Mouse (Mus musculus): ENCODE results near the gene Plin4. TPM values are rescaled to one million over a fixed set of nuclear protein-coding genes. Genes with fewer than 3 reads are reported as not detected.
"Not testable (repeated sequence)": the region's sequence is repeated elsewhere in the genome, so short reads cannot be mapped to it uniquely, and the experiment has no call there.

Plin4 gene
- total RNA-seq, 2 experiments from 2014 or later = 1.4 to 1.6 TPM

DNA sequence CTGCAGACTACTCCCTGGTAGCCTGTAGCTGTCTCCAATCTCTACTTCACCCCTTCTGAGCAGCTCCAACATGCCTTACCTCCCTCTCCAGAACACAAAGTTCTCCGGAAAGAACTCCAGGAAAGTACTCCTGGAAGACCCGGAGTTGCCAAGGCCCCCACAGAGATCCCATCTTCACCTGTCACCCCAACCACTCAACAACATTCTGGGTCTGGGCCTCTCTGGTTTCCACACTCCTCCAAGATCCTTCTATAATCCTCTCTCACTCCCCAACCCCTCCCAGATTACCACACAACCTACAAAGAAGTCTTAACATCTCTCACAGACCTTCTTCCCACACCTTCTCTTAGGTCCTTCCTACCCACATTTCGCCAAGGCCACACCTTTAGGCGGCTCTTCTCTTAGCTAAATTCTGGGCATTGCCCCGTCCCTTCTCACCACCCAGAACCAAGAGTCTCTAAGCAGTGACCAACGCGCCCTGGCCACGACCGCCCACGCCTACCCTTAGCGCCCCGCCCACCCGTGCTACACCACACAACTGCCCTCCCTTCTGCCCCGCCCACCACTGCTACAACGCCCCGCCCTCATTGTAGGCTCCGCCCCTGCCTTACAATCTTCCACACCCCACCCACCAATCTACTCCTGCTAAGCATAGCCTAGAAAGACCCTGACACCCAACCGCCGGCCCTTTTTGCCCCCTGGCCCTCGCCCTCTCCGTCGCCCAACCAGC lies 35.3 kb downstream of the Plin4 start:
- intact Hi-C loops (cut with DNase I) = loop anchor here (2.0 kb wide), 1 partner anchor 37 kb away; the partner anchor contains the start of gene Sh3gl1
- DNase-seq (ENCODE audit: low spot score in 2 of 2) = peak; percentile 59 to 60

DNA sequence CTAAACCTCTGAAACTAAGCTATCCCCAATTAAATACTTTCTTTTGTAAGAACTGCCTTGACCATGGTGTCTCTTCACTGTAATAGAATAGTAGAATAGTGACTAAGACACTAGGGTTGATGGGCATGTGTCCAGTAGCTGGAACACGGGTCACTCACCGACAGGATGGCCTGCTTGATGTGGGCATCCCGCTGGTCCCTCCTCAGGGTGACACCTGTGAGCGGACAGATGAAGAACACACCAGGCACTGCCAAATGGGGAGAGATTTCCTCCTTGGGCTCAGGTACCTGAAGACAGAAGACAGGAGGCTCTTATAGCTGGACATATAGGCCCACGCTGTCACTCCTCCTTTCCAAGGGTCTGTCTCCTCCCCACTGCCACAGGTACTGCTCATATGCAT lies 37.4 kb downstream of the Plin4 start:
- no peak for DNase-seq (ENCODE audit: low spot score in 2 of 2)
- intact Hi-C loops (cut with DNase I) = no loop called here

DNA sequence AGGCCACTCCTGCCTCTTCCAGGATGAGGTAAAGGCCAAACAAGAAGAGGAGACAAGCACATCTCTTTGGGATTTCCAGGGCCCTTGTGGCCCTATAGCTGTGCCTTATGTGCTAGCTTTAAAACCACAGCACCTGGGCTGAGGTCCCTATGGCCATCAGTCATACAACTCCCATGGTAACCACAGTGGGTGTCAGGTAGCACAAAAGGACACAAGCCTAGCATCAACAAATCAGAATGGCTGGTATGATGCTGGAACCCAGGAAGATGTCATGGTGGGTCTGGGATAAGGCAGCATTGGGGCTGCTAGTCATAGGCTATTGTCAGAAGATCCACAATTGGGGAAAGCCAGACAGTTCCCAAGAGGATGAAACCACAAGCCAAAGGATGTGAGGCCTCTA lies 38.5 kb downstream of the Plin4 start:
- intact Hi-C loops (cut with DNase I) = no loop called here
- DNase-seq (ENCODE audit: low spot score in 2 of 2) = no peak

- no peak for DNase-seq (ENCODE audit: low spot score in 2 of 2)
- intact Hi-C loops (cut with DNase I) = no loop called here
Observed at GRCm38 (mm10) chr17:56069066-56069465, 40.5 kb downstream of the Plin4 start.

- intact Hi-C loops (cut with DNase I) = no loop called here
- DNase-seq (ENCODE audit: low spot score in 2 of 2) = no peak
Observed at GRCm38 (mm10) chr17:56066451-56066850, 43.2 kb downstream of the Plin4 start.

GRCm38 (mm10) chr17:56065715-56066114 lies 43.9 kb downstream of the Plin4 start:
- intact Hi-C loops (cut with DNase I); DNase-seq (ENCODE audit: low spot score in 2 of 2): not testable (repeated sequence)

- DNase-seq (ENCODE audit: low spot score in 2 of 2) = no peak
- intact Hi-C loops (cut with DNase I) = no loop called here
Observed at GRCm38 (mm10) chr17:56062081-56062480, 47.5 kb downstream of the Plin4 start.

DNA sequence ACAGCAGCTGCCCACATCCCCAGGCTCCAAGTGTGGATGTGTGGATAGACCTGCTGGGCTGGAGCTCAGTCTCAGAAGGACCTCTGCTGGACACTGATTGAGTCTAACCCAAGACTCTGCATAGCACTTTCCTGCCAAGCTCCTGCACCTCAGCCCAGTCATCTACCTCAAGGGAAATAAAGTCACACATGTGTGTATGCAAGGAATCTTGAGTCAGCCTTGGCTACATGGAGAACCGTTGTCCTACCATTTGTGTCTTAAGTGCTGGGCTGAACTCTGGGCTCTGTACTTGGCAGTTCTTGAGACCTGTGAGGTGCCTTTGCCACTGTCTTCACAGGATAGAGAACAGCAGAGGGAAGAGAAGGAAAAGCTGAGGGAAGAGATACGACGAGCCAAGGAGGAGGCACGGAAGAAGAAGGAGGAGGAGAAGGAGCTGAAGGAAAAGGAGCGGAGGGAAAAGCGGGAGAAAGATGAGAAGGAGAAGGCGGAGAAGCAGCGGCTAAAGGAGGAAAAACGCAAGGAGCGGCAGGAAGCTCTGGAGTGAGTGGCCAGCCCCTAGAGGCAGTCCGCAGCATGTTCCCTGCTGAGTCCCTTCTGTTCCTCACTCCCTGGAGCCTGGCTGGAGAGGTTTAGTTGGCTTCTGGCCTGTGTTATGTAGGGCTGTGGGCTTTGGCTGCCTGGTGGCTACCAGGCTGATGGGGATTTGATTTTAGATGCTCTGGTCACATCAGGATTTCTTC lies 52.1 kb downstream of the Plin4 start:
- intact Hi-C loops (cut with DNase I) = no loop called here
- DNase-seq (ENCODE audit: low spot score in 2 of 2) = no peak

- DNase-seq (ENCODE audit: low spot score in 2 of 2) = no peak
- intact Hi-C loops (cut with DNase I) = no loop called here
Observed at GRCm38 (mm10) chr17:56055945-56056678, 53.5 kb downstream of the Plin4 start.

GRCm38 (mm10) chr17:56054938-56055337 lies 54.7 kb downstream of the Plin4 start:
- no peak for DNase-seq (ENCODE audit: low spot score in 2 of 2)

DNA sequence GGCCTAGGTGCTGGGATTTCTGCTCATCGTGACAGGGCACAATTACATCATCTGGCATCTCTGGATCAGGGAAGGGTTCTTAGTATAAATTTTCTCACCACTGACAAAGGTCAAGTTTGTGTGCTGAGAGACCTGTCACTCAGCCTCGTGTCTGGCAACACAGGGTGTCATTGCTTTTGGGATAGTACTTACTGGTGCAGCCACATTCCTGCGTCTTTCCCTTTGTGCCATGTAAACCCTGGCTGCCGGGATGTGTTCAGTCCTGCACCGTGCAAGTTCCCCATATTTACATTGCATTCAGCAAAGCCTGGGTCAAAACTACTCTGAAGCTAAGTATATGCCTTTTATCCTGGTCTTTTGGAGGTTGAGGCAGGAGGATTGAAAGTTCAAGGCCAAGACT lies 58.2 kb downstream of the Plin4 start:
- DNase-seq (ENCODE audit: low spot score in 2 of 2) = no peak
- intact Hi-C loops (cut with DNase I) = no loop called here

More at GRCm38 (mm10) chr17:56054938-56055337, 54.7 kb downstream of the Plin4 start:
- intact Hi-C loops (cut with DNase I) = no loop called here

Other genes with a start within 250 kb of the Plin4 start
- gene Zfp119a, start 230.9 kb downstream of the Plin4 start, total RNA-seq (2021) = 1 to 10 TPM; 7.1 TPM
- 1 to 10 TPM; 7.6 to 7.7 TPM for gene Zfp959, start 217.7 kb downstream of the Plin4 start, total RNA-seq (2021)
- gene Zfp119b, start 160.3 kb downstream of the Plin4 start, total RNA-seq (2021) = 1 to 10 TPM; 3.5 to 4.0 TPM
- 1 to 10 TPM; 2.1 to 2.5 TPM for gene Ebi3, start 157.2 kb downstream of the Plin4 start, total RNA-seq (2021)
- gene Yju2, start 150.7 kb downstream of the Plin4 start, total RNA-seq (2021) = 10 to 100 TPM; 15.0 to 15.3 TPM
- gene Shd, start 139.3 kb downstream of the Plin4 start, total RNA-seq (2021) = 10 to 100 TPM; 30.9 to 34.4 TPM
- gene Fsd1, start 123.3 kb downstream of the Plin4 start, total RNA-seq (2021) = 10 to 100 TPM; 70.5 to 78.8 TPM
- gene Stap2, start 104.2 kb downstream of the Plin4 start, total RNA-seq (2021) = 1 to 10 TPM; 1.9 to 3.0 TPM
- 100 to 1,000 TPM in 1 of 2 experiments, 10 to 100 TPM in 1; 97.4 to 104 TPM for gene Mpnd, start 104.1 kb downstream of the Plin4 start, total RNA-seq (2021)
- 10 to 100 TPM; 44.5 to 47.8 TPM for gene Sh3gl1, start 73.2 kb downstream of the Plin4 start, total RNA-seq (2021)
- gene Chaf1a, start 69.4 kb downstream of the Plin4 start, total RNA-seq (2021) = 1 to 10 TPM; 1.7 to 1.9 TPM
- 10 to 100 TPM; 77.0 to 77.7 TPM for gene Ubxn6, start 34.8 kb downstream of the Plin4 start, total RNA-seq (2021)
- gene Hdgfl2, start 30.2 kb downstream of the Plin4 start, total RNA-seq (2021) = 100 to 1,000 TPM in 1 of 2 experiments, 10 to 100 TPM in 1; 90.8 to 109 TPM
- gene Plin5, start 7.8 kb upstream of the Plin4 start, total RNA-seq (2021) = under 1 TPM; 0.64 to 0.87 TPM
- 1 to 10 TPM; 3.1 to 3.5 TPM for gene Lrg1, start 12.2 kb upstream of the Plin4 start, total RNA-seq (2021)
- 100 to 1,000 TPM; 131 TPM for gene Sema6b, start 30.5 kb upstream of the Plin4 start, total RNA-seq (2021)
- gene Tnfaip8l1, start 52.7 kb upstream of the Plin4 start, total RNA-seq (2021) = 1 to 10 TPM; 7.8 to 8.9 TPM
- 10 to 100 TPM; 40.5 to 42.1 TPM for gene Mydgf, start 74.1 kb upstream of the Plin4 start, total RNA-seq (2021)
- gene Dpp9, start 109.1 kb upstream of the Plin4 start, total RNA-seq (2021) = 10 to 100 TPM; 68.3 to 71.4 TPM
- gene Fem1a, start 147.0 kb upstream of the Plin4 start, total RNA-seq (2021) = 10 to 100 TPM; 33.5 to 34.1 TPM
- 1 to 10 TPM; 5.2 to 5.4 TPM for gene Ticam1, start 167.0 kb upstream of the Plin4 start, total RNA-seq (2021)
- gene Plin3, start 183.1 kb upstream of the Plin4 start, total RNA-seq (2021) = 10 to 100 TPM in 1 of 2 experiments, 1 to 10 TPM in 1; 7.6 to 10.3 TPM
- gene Arrdc5, start 190.5 kb upstream of the Plin4 start, total RNA-seq (2021) = not detected
- gene Uhrf1, start 193.5 kb upstream of the Plin4 start, total RNA-seq (2021) = 1 to 10 TPM in 1 of 2 experiments, under 1 TPM in 1; 0.69 to 1.1 TPM
- 10 to 100 TPM; 70.0 to 74.4 TPM for gene Kdm4b, start 216.3 kb upstream of the Plin4 start, total RNA-seq (2021)

Data from left cerebral cortex, postnatal 25 days (tissue).